Mouse (Mus musculus): ENCODE measurements around the gene Gm32802. TPM values are rescaled to one million over a fixed set of nuclear protein-coding genes. Genes with fewer than 3 reads are reported as not detected.

Gm32802 gene
- total RNA-seq (2023), result 0.64 TPM

GRCm38 (mm10) chr10:118258388-118258787, at the start of gene Gm32802:
Gene Gm32802, plus strand, starts transcription at chr10:118258688.

GRCm38 (mm10) chr10:118240680-118241079, 17.8 kb upstream of the Gm32802 start, which contains the start of gene Gm32717:
Gene Gm32717, minus strand, starts transcription at chr10:118240780.

DNA sequence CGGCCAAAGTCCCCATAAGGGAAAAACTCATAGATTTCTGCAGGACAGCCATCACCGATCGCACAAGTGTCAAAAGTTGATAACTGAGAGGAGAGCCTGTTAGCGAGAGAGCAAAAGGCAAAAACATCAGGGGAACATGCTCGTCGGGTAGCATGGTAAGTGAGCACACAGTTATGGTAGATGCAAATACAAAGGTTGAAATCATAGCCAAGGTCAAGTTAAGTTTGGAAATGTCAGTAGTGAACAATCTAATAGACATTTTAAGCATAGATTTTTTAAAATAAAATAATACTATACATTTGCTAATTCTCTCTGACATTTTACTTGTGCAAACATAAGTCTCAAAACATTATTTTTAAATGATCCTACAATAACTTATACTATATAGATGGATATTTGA, 36.5 kb downstream of the Gm32802 start, which contains the start of gene Iltifb:
Gene Iltifb, minus strand, starts transcription at position 101 of the 400 bp plus-strand sequence.

Other genes with a start within 250 kb of the Gm32802 start
- 10.8 TPM for gene Mdm1, start 116.9 kb upstream of the Gm32802 start, total RNA-seq (2023)
- not detected for gene Il22, start 53.7 kb upstream of the Gm32802 start, total RNA-seq (2023)
- gene Gm32717, start 17.9 kb upstream of the Gm32802 start, total RNA-seq (2023), result 0.64 TPM
- not detected for gene Iltifb, start 36.4 kb downstream of the Gm32802 start, total RNA-seq (2023)
- gene Gm9040, start 68.3 kb downstream of the Gm32802 start, total RNA-seq (2023), result not detected
- gene Gm9044, start 73.7 kb downstream of the Gm32802 start, total RNA-seq (2023), result not detected
- not detected for gene Gm9045, start 79.1 kb downstream of the Gm32802 start, total RNA-seq (2023)
- gene Gm9046, start 84.6 kb downstream of the Gm32802 start, total RNA-seq (2023), result not detected
- gene Gm9048, start 90.0 kb downstream of the Gm32802 start, total RNA-seq (2023), result not detected
- gene Gm9049, start 95.4 kb downstream of the Gm32802 start, total RNA-seq (2023), result not detected
- 2.1 TPM for gene Ifng, start 182.4 kb downstream of the Gm32802 start, total RNA-seq (2023)